Mouse (Mus musculus) ES-Bruce4 (cell line): ENCODE measurements at regions not wholly inside any gene's neighbourhood (a gene's known extent, or its start where the extent isn't known, plus 50 kb on each side); places are given as distances from the start of the nearest gene placed in this dataset.

Experiments
- H3K27ac ChIP-seq: 2 replicates; pipeline ENCODE4 v1.5.1; 2012; ENCODE audit warnings: low read length, inconsistent platforms; ENCODE audit not compliant: insufficient read depth
- H3K27me3 ChIP-seq: 2 replicates; pipeline ENCODE4 v1.6.1; 2012; ENCODE audit warnings: mild to moderate bottlenecking, low read length, inconsistent platforms; ENCODE audit not compliant: control insufficient read depth, poor library complexity, insufficient read depth, severe bottlenecking
- H3K36me3 ChIP-seq: 2 replicates; pipeline ENCODE4 v1.6.1; 2012; ENCODE audit warnings: inconsistent platforms, mild to moderate bottlenecking, low read length, moderate library complexity; ENCODE audit not compliant: control insufficient read depth, poor library complexity, insufficient read depth, severe bottlenecking
- H3K4me1 ChIP-seq: one replicate; pipeline ENCODE4 v1.8.1; 2011; ENCODE audit warnings: low read length; ENCODE audit not compliant: control insufficient read depth, insufficient read depth
- H3K4me3 ChIP-seq: 2 replicates; pipeline ENCODE4 v1.5.1; 2011; ENCODE audit warnings: low read depth, mild to moderate bottlenecking, low read length
- H3K9ac ChIP-seq: 2 replicates; pipeline ENCODE4 v1.6.1; 2012; ENCODE audit warnings: low read depth, mild to moderate bottlenecking, inconsistent platforms; ENCODE audit not compliant: poor library complexity, severe bottlenecking
- H3K9me3 ChIP-seq: replicated peaks from 2 replicates; pipeline ENCODE4 v1.6.1; 2012; ENCODE audit warnings: mild to moderate bottlenecking, low read length, inconsistent platforms; ENCODE audit not compliant: control insufficient read depth, poor library complexity, insufficient read depth, severe bottlenecking
- CTCF ChIP-seq: IDR thresholded peaks from one replicate; pipeline ENCODE4 v1.8.1; 2011; ENCODE audit warnings: low read depth, low read length
- EP300 ChIP-seq: IDR thresholded peaks from 2 replicates; pipeline ENCODE4 v1.6.1; 2011; ENCODE audit warnings: low read depth, low read length; ENCODE audit not compliant: insufficient read depth
- POLR2A ChIP-seq: IDR thresholded peaks from one replicate; pipeline ENCODE4 v1.8.1; 2011; ENCODE audit warnings: low read length; ENCODE audit not compliant: insufficient read depth

GRCm38 (mm10) chr13:101874761-101875160, 106.7 kb upstream of the Pik3r1 start:
- no peak overlapping the region for H3K27ac ChIP-seq
- no peaks in the 10 kb centered on the region; the same call in 1 of the 2 replicates for H3K27me3 ChIP-seq
- no peak overlapping the region for H3K9ac ChIP-seq
- no peaks in the 10 kb centered on the region for H3K36me3 ChIP-seq
- H3K4me3 ChIP-seq = no peak overlapping the region
- H3K9me3 ChIP-seq = no peaks in the 10 kb centered on the region
- TF ChIP-seq POLR2A (no peak), CTCF (no peak), EP300 (no peak)
- no peaks in the 10 kb centered on the region for H3K4me1 ChIP-seq

GRCm38 (mm10) chr13:101876069-101876468, 108.1 kb upstream of the Pik3r1 start:
- Histone ChIP-seq H3K27me3 (no peaks in the 10 kb centered on the region; the same call in 1 of the 2 replicates), H3K27ac (no peak overlapping the region), H3K9ac (no peak overlapping the region), H3K36me3 (no peaks in the 10 kb centered on the region), H3K9me3 (no peaks in the 10 kb centered on the region), H3K4me3 (no peak overlapping the region), H3K4me1 (no peaks in the 10 kb centered on the region)
- no peak for TF ChIP-seq EP300
- TF ChIP-seq POLR2A = no peak
- TF ChIP-seq CTCF = no peak

DNA sequence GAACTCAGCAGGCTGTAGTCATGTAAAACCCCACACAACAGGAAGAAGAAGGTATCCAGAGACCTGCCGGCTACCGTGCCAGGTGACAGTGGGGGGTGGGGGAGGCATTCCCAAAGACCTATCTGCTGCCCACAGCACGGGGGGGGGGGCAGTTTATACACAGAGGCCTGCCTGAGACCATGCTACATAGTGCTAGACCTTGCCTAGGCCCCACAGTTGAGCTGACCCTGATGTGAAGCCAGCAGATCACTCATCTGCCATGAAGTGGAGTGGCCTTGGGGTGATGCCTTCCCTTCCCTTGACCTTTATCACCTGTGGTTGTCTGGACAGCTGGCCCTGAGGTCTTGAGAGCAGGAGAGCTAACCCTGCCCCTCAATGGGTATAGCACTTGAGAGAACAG, 108.6 kb upstream of the Pik3r1 start:
- Histone ChIP-seq H3K4me1 (no peaks in the 10 kb centered on the region), H3K36me3 (no peaks in the 10 kb centered on the region), H3K27ac (no peak overlapping the region), H3K27me3 (no peaks in the 10 kb centered on the region; the same call in 1 of the 2 replicates), H3K9me3 (no peaks in the 10 kb centered on the region), H3K4me3 (no peak overlapping the region), H3K9ac (no peak overlapping the region)
- TF ChIP-seq POLR2A (no peak), EP300 (no peak), CTCF (no peak)

DNA sequence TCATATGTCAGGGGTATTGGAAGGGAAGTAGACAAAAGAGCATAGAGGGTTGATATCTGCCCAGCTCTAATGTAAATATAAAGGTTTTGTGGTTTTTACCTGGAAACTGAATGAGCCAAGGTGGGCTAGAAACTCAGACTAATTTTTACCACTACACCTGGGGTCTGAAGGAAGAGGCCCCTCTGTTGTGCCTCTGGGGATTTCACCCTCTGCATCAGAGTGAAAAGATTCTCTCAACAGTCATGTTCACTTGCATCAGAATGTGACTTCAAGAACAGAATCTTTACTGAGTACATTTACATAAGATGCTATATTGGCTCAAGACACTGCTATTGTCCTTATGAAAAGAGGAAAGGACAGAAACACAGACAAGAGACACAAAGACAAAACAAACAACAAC, 110.2 kb upstream of the Pik3r1 start:
- H3K27me3 ChIP-seq = no peaks in the 10 kb centered on the region; the same call in 1 of the 2 replicates
- no peaks in the 10 kb centered on the region for H3K4me1 ChIP-seq
- no peaks in the 10 kb centered on the region for H3K9me3 ChIP-seq
- H3K27ac ChIP-seq = no peak overlapping the region
- no peaks in the 10 kb centered on the region for H3K36me3 ChIP-seq
- TF ChIP-seq CTCF (no peak), POLR2A (no peak), EP300 (no peak)
- H3K9ac ChIP-seq = no peak overlapping the region
- no peak overlapping the region for H3K4me3 ChIP-seq

- H3K4me3 ChIP-seq = no peak overlapping the region
- no peaks in the 10 kb centered on the region for H3K4me1 ChIP-seq
- no peaks in the 10 kb centered on the region for H3K9me3 ChIP-seq
- no peaks in the 10 kb centered on the region; the same call in 1 of the 2 replicates for H3K27me3 ChIP-seq
- no peaks in the 10 kb centered on the region for H3K36me3 ChIP-seq
- H3K27ac ChIP-seq = no peak overlapping the region
- no peak overlapping the region for H3K9ac ChIP-seq
- TF ChIP-seq CTCF (no peak), EP300 (no peak), POLR2A (no peak)
These were observed 111.6 kb upstream of the Pik3r1 start for GRCm38 (mm10) chr13:101879561-101880081.

DNA sequence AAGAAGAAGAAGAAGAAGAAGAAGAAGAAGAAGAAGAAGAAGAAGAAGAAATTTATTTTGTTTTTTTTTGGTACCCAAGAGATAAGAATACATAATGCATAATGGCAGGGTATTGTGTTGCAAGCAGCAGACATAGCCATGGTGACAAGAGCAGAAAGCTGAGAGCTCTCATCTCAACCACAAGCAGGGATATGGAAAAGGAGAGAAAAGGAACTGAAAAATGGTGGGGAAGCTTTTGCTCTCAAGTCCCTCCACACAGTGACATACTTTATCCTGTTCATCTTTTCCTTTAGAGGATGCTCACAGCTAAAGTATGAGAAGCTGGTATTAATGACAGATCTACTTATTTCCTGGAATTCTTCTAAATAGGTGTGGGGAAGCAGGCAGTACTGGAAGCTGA, 115.2 kb upstream of the Pik3r1 start:
- Histone ChIP-seq H3K4me3 (no peak overlapping the region), H3K9ac (no peak overlapping the region), H3K36me3 (no peaks in the 10 kb centered on the region), H3K4me1 (no peaks in the 10 kb centered on the region), H3K27me3 (no peaks in the 10 kb centered on the region), H3K27ac (no peak overlapping the region), H3K9me3 (no peaks in the 10 kb centered on the region)
- no peak for TF ChIP-seq POLR2A
- no peak for TF ChIP-seq CTCF
- TF ChIP-seq EP300 = no peak

DNA sequence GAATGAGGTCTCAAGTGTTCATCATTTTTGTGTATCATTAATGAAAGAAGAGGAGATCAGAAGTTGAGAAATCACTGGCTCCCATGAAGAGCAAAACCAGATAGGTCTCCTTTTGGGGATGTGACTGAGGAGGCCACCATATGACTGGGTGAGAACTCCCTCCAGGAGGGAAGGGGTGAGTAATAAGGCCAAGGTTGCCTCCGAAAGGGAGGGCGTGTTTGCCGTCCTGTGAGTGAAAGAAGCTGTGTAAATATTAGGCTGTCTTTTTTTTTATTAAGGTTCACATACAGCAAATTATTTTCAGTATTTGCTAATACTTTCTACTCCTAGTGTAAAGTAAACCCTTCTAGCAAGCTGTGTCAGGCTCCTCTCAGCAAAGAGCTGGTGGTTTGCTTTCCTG, 116.7 kb upstream of the Pik3r1 start:
- H3K4me1 ChIP-seq = no peaks in the 10 kb centered on the region
- no peak overlapping the region for H3K27ac ChIP-seq
- no peaks in the 10 kb centered on the region for H3K27me3 ChIP-seq
- H3K9ac ChIP-seq = no peak overlapping the region
- no peaks in the 10 kb centered on the region for H3K36me3 ChIP-seq
- TF ChIP-seq CTCF (no peak), POLR2A (no peak), EP300 (no peak)
- no peak overlapping the region for H3K4me3 ChIP-seq
- H3K9me3 ChIP-seq = no peaks in the 10 kb centered on the region
